Mouse (Mus musculus) pancreas, adult 10 weeks (tissue): Measurements from ENCODE around the gene Gdf2. TPM values are rescaled to one million over a fixed set of nuclear protein-coding genes. Genes with fewer than 3 reads are reported as not detected.

Experiments
- polyA plus RNA-seq: library from polyadenylated mRNA; stranded (reverse); fragments of 350-450 nt; fragmentation: Illumina TruSeq; extraction: RNeasy Lipid Tissue Mini Kit (QIAGEN cat#74804); gene quantifications from one replicate; pipeline ENCODE4 v1.2.3, GENCODE M21; 2015; ENCODE audit warnings: low read depth, low replicate concordance; ENCODE audit not compliant: insufficient read depth

Gene Gdf2
- polyA plus RNA-seq = not detected

GRCm38 (mm10) chr14:33940739-33941138 is at the start of gene Gdf2:
Gene Gdf2 (plus strand): TSS chr14:33941039.

GRCm38 (mm10) chr14:33923168-33924070 is 17.4 kb upstream of the Gdf2 start, which contains the start of gene Gdf10:
Gene Gdf10 (plus strand): TSS chr14:33923587.

GRCm38 (mm10) chr14:33953761-33954160 is 12.9 kb downstream of the Gdf2 start, which contains the start of gene Rbp3:
Gene Rbp3 (plus strand): TSS chr14:33954003.

GRCm38 (mm10) chr14:33978604-33979059 is 37.8 kb downstream of the Gdf2 start, which contains the start of gene Zfp488:
Gene Zfp488 (minus strand): TSS chr14:33978764.

Other genes starting within 250 kb of the Gdf2 start
- gene Gdf10, start 17.5 kb upstream of the Gdf2 start, polyA plus RNA-seq = 6.8 TPM
- not detected for gene Rbp3, start 13.0 kb downstream of the Gdf2 start, polyA plus RNA-seq
- not detected for gene Zfp488, start 37.7 kb downstream of the Gdf2 start, polyA plus RNA-seq
- not detected for gene Gm30083, start 74.1 kb downstream of the Gdf2 start, polyA plus RNA-seq
- gene Gm5460, start 75.7 kb downstream of the Gdf2 start, polyA plus RNA-seq = not detected
- gene Antxrl, start 111.7 kb downstream of the Gdf2 start, polyA plus RNA-seq = not detected
- 2.5 TPM for gene Anxa8, start 144.9 kb downstream of the Gdf2 start, polyA plus RNA-seq
- not detected for gene A630023A22Rik, start 161.7 kb downstream of the Gdf2 start, polyA plus RNA-seq
- not detected for gene Npy4r, start 211.4 kb downstream of the Gdf2 start, polyA plus RNA-seq